Mouse (Mus musculus) erythroblast, embryonic 14.5 days (primary cell): ENCODE results near the gene Ramp1. TPM values are rescaled to one million over a fixed set of nuclear protein-coding genes. Genes with fewer than 3 reads are reported as not detected.

Experiments
- H3K27me3 ChIP-seq: 2 replicates; pipeline ENCODE4 v1.6.1; 2012; ENCODE audit warnings: inconsistent platforms; ENCODE audit not compliant: control insufficient read depth
- H3K36me3 ChIP-seq: 2 replicates; pipeline ENCODE4 v1.6.1; 2012; ENCODE audit warnings: mild to moderate bottlenecking, inconsistent platforms; ENCODE audit not compliant: control insufficient read depth
- H3K4me1 ChIP-seq: 2 replicates; pipeline ENCODE4 v1.6.1; 2012; ENCODE audit warnings: inconsistent platforms; ENCODE audit not compliant: control insufficient read depth
- H3K4me3 ChIP-seq: replicated peaks from 2 replicates; pipeline ENCODE3; 2012; ENCODE audit warnings: moderate library complexity, mild to moderate bottlenecking, inconsistent platforms
- H3K9me3 ChIP-seq: 2 replicates; pipeline ENCODE4 v1.6.1; 2012; ENCODE audit warnings: low read length, inconsistent platforms, mixed read lengths; ENCODE audit not compliant: control insufficient read depth
- GATA1 ChIP-seq: IDR thresholded peaks from 2 replicates; pipeline ENCODE4 v1.6.1; 2012; ENCODE audit warnings: low read length, inconsistent platforms, mixed read lengths
- TAL1 ChIP-seq: IDR thresholded peaks from 3 replicates; pipeline ENCODE4 v1.6.1; 2012; ENCODE audit warnings: low read length, inconsistent platforms, mixed read lengths
- polyA plus RNA-seq: library from polyadenylated mRNA; stranded (reverse); fragments of >175 nt; gene quantifications from 2 replicates; pipeline ENCODE4 v1.2.3, GENCODE M21; 2012

Gene Ramp1
- polyA plus RNA-seq, 1 experiment, result 0.04 TPM

DNA sequence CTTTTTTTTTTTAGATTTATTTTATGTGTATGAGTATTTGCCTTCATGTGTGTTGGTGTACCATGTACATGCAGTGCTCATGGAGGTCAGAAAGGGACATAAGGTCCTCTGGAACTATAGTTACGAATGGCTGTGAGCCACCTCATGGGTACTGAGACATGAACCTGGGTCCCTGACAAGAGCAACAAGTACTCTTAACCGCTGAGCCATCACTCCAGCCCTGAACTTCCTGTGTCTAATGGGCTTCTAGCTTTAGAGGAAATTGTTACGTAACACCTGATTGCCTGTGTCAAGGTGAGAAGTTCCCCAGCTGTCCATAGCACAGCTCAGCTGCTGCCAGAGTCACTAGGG lies 40.7 kb downstream of the Ramp1 start:
- H3K27me3 ChIP-seq, result no peaks in the 10 kb centered on the region
- no peaks in the 10 kb centered on the region for H3K36me3 ChIP-seq
- H3K4me3 ChIP-seq, result no peak overlapping the region
- TF ChIP-seq GATA1, result no peak
- TF ChIP-seq TAL1, result no peak
- H3K9me3 ChIP-seq, result no peaks in the 10 kb centered on the region
- H3K4me1 ChIP-seq, result peaks cover 3% of the 10 kb centered on the region

DNA sequence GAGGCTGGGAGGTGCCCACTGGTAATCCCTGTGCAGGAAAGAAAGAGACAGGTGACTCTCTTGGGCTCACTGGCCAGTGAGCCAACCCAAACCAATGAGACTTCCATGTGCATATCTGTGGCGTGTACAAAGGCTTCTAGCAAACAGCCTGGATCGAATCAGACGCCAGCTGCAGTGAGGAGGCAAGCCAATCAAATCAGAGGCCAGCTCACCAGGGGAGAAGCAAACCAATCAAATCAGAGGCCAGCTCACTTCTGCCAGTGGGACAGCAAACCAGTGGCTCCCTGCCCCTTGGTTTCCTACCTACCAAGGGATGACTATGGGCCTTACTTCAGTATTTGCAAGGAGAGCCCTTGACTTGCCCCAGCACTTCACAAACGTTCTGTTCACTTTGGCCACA lies 46.9 kb downstream of the Ramp1 start:
- no peaks in the 10 kb centered on the region for H3K27me3 ChIP-seq
- H3K4me3 ChIP-seq, result no peak overlapping the region
- TF ChIP-seq GATA1 (no peak), TAL1 (no peak)
- no peaks in the 10 kb centered on the region; the same call in 1 of the 2 replicates for H3K9me3 ChIP-seq
- H3K36me3 ChIP-seq, result no peaks in the 10 kb centered on the region
- peaks cover 55% of the 10 kb centered on the region for H3K4me1 ChIP-seq

DNA sequence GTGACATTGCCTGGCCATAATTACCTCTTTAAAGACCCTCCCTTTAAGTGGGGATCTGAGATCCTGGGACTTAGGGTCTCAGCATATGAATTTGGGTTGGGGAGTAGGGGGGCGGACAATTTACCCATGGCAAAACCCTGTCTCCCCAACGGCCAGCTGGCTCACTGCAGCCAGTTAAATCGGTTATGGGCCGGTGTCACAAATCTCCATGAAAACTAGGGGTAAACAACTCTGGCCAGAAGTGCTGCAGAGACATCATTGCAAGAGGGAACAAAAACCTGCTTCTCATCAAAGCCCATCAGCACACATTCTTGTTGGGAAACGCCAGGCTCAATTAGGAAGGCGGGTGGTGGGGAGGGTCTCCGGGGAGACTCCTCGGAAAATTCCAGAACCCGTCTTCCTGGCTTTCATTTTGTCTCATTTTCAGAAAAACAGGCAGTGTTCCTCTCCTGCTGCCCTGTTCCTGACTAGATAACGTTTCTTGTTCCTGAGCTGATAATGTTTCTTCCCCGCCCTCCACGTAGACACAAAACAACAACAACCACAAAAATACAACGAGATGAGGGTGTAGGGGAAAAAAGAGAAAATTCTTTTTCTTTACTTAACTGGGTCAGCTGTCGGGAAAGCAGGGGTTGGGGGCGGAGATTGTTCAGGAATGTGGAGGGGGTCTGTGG lies 47.9 kb downstream of the Ramp1 start:
- Histone ChIP-seq H3K27me3 (no peaks in the 10 kb centered on the region), H3K4me3 (peak overlapping the region; percentile 32)
- peak; percentile 54; the same call in 1 of the 2 replicates for TF ChIP-seq GATA1
- TF ChIP-seq TAL1, result no peak

DNA sequence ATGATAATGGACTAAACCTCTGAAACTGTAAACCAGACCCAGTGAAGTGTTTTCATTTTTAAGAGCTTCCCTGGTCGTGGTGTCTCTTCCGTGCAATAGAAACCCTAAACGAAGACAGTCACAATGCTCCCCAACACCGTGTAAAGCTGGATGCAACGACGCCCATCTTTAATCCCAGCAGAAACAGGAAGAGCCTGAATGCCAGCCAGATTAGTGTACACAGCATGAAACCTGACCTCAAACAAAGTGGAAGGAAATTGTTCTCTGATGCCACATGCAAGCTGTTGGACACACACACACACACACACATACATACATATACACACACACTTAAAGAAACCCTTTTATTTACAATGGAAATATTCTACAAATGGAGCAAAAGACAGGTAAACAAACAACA lies 51.5 kb downstream of the Ramp1 start:
- Histone ChIP-seq H3K4me3 (no peak overlapping the region), H3K4me1 (peaks cover 46% of the 10 kb centered on the region), H3K36me3 (no peaks in the 10 kb centered on the region), H3K27me3 (peaks cover 3% of the 10 kb centered on the region; the same call in 1 of the 2 replicates), H3K9me3 (no peaks in the 10 kb centered on the region; the same call in 1 of the 2 replicates)
- TF ChIP-seq TAL1 (no peak), GATA1 (no peak)

More for the DNA sequence above, 47.9 kb downstream of the Ramp1 start:
- Histone ChIP-seq H3K36me3 (no peaks in the 10 kb centered on the region), H3K9me3 (no peaks in the 10 kb centered on the region; the same call in 1 of the 2 replicates), H3K4me1 (peaks cover 55% of the 10 kb centered on the region)

DNA sequence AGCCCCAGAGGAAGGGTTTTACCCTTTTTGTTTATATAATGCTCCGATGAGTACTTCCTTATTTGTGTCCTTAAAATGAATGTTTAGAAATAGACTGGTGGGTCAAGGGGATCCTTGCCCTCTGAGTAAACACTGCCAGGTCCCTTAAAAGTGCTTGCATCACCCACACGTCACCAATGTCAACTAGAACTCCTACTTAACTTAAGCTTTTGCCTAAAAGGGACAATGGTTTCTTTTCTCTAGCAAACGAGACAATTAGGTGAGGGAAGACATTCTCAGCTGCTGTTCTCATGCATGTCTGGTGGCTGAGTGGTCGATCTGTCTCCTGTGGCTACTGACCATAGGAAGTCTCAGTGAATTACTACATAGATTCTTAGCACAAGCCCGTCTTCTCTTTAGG lies 52.3 kb downstream of the Ramp1 start:
- Histone ChIP-seq H3K27me3 (peaks cover 3% of the 10 kb centered on the region; the same call in 1 of the 2 replicates), H3K4me1 (peaks cover 39% of the 10 kb centered on the region), H3K4me3 (no peak overlapping the region), H3K9me3 (no peaks in the 10 kb centered on the region; the same call in 1 of the 2 replicates), H3K36me3 (no peaks in the 10 kb centered on the region)
- TF ChIP-seq TAL1, result no peak

DNA sequence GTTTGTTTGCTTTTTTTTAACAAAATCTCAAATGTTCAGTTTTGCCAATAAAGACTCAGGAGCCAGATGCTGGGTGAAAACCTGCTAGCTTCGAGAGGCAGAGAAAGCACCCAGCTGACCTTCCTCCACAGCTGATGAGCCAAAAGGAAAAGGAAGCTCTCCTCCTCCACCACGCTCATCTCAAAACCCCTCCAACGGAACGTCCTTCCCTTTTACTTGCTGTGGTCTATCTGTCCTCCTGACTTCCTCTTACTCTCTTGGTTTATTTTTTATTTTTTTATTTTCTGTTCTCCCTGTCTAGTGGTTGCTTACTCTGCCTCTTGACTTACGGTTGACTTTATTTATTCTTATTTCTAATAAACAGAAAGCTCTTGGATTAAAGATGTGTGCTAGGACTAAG lies 55.8 kb downstream of the Ramp1 start:
- H3K27me3 ChIP-seq, result peaks cover 3% of the 10 kb centered on the region; the same call in 1 of the 2 replicates
- no peaks in the 10 kb centered on the region; the same call in 1 of the 2 replicates for H3K9me3 ChIP-seq
- peaks cover 14% of the 10 kb centered on the region for H3K4me1 ChIP-seq
- no peak overlapping the region for H3K4me3 ChIP-seq
- no peak for TF ChIP-seq TAL1
- no peak for TF ChIP-seq GATA1
- H3K36me3 ChIP-seq, result no peaks in the 10 kb centered on the region

DNA sequence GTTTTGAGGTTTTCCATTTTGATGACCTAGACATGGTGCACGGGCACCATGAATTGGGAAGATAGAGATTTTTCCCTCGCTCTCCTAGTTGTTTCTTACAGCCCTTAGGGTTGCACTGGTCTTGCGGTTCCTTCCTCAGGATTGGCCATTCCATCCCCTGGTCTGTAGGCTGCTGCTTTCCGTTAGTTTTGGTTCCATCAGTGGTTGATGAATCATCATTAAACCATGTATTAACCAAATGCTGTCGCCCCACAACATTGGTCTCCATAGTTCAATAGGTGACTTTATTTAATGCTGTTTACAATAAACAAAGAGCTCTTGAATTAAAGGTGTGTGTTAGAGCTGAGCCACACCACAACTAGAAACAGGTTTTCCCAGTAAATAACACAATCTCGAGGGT lies 58.1 kb downstream of the Ramp1 start:
- TF ChIP-seq GATA1 (no peak), TAL1 (no peak)
- H3K36me3 ChIP-seq, result no peaks in the 10 kb centered on the region
- peaks cover 18% of the 10 kb centered on the region for H3K4me1 ChIP-seq
- no peak overlapping the region for H3K4me3 ChIP-seq
- H3K9me3 ChIP-seq, result no peaks in the 10 kb centered on the region
- H3K27me3 ChIP-seq, result peaks cover 3% of the 10 kb centered on the region; the same call in 1 of the 2 replicates

DNA sequence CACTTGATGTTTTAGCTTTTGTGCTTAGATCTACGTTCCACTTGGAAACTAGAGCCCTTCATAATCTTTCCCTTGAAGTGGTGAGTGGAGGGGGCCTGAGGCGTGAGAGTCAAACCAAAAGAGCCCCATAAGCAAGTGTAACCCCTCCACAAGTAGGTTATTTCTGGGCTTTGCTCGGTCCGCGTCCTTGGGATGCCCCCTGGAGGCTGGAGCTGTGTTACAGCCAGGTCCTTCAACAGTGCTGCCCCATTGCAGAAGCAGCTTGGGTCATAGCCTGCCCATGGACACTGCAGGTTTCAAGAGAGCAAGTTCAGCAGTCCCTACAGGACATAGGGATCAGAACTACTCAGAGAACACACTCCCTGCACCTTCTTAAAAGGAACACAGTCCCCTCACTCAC lies 59.5 kb downstream of the Ramp1 start:
- Histone ChIP-seq H3K9me3 (no peaks in the 10 kb centered on the region), H3K36me3 (no peaks in the 10 kb centered on the region), H3K4me3 (no peak overlapping the region), H3K27me3 (peaks cover 3% of the 10 kb centered on the region; the same call in 1 of the 2 replicates), H3K4me1 (peaks cover 18% of the 10 kb centered on the region)
- no peak for TF ChIP-seq TAL1
- no peak for TF ChIP-seq GATA1

DNA sequence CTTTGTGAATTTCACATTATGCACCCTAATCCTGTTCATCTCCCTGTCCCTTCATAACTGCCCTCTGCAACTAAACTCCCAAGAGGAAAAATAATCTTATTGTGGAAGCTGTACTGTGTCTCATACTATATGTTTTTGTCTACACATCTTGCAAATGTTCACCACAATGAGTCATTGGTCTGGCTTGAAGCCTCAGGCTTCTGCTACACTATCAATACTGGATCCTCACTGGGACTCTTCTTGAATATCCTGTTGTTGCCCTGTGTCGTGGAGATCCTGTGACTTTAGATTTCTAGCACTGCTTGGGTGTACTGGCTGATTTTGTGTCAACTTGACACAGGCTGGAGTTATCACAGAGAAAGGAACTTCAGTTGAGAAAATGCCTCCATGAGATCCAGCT lies 60.2 kb downstream of the Ramp1 start:
- TF ChIP-seq TAL1, result no peak
- TF ChIP-seq GATA1, result no peak
- Histone ChIP-seq H3K4me3 (no peak overlapping the region), H3K4me1 (peaks cover 18% of the 10 kb centered on the region), H3K36me3 (no peaks in the 10 kb centered on the region), H3K27me3 (peaks cover 3% of the 10 kb centered on the region; the same call in 1 of the 2 replicates), H3K9me3 (no peaks in the 10 kb centered on the region)

DNA sequence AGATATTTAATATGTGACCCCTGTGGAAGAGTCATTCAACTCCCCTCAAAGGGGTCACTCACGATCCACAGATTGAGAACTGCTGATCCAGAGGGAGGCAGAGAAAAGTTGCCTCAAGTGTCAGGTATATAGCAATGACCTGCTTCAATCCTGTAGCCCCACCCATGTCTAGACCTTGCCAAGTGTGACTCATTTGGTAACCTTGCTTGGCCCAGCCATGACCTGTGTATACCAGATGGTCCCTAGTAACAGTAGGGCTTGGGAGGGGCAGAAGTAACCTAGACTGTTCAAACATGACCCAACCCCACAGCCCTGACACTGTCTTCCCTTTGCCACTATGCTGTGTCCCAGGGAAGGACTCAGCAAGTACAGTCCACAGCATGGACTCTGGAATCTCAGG lies 61.1 kb downstream of the Ramp1 start:
- Histone ChIP-seq H3K36me3 (no peaks in the 10 kb centered on the region), H3K27me3 (peaks cover 3% of the 10 kb centered on the region; the same call in 1 of the 2 replicates), H3K9me3 (no peaks in the 10 kb centered on the region), H3K4me3 (no peak overlapping the region), H3K4me1 (peaks cover 19% of the 10 kb centered on the region)
- no peak for TF ChIP-seq TAL1
- no peak for TF ChIP-seq GATA1
